Mouse (Mus musculus): ENCODE measurements around the gene Slc45a1. TPM values are rescaled to one million over a fixed set of nuclear protein-coding genes. Genes with fewer than 3 reads are reported as not detected.

Slc45a1 gene
- total RNA-seq, 2 experiments from 2014 or later = not detected

GRCm38 (mm10) chr4:150585800-150586199 lies 66.2 kb downstream of the Slc45a1 start:
- intact Hi-C loops (cut with DNase I) = loop anchor here (2.0 kb wide), 1 partner anchor 17 kb away; no protein-coding TSS in a partner anchor
- no peak for DNase-seq

GRCm38 (mm10) chr4:150583777-150584135 lies 68.2 kb downstream of the Slc45a1 start:
- DNase-seq = no peak
- intact Hi-C loops (cut with DNase I) = loop anchor here (2.0 kb wide), 1 partner anchor 15 kb away; no protein-coding TSS in a partner anchor

GRCm38 (mm10) chr4:150582966-150583776 lies 68.8 kb downstream of the Slc45a1 start:
- intact Hi-C loops (cut with DNase I) = no loop called here

GRCm38 (mm10) chr4:150581931-150582723 lies 69.8 kb downstream of the Slc45a1 start:
- DNase-seq = no peak
- intact Hi-C loops (cut with DNase I) = no loop called here

More at GRCm38 (mm10) chr4:150582966-150583776, 68.8 kb downstream of the Slc45a1 start:
- DNase-seq = peak; percentile 74 to 78

Other genes with a start within 250 kb of the Slc45a1 start
- gene Errfi1, start 201.7 kb upstream of the Slc45a1 start, total RNA-seq (2021) = 10 to 100 TPM; 13.7 to 19.6 TPM

All from heart, postnatal 36 days (tissue).